Mouse (Mus musculus) hindbrain, embryonic 10.5 days (tissue): Measurements from ENCODE around the gene Tbc1d30. TPM values are rescaled to one million over a fixed set of nuclear protein-coding genes. Genes with fewer than 3 reads are reported as not detected.
A peak's percentile ranks its signal among the peaks of the same experiment; 100 is the strongest.

ENCODE experiments used
- DNase-seq: peaks from one replicate; pipeline ENCODE4 v3.0.0-alpha.2; 2017; ENCODE audit warnings: low spot score
- H3K27ac ChIP-seq: fragments of 300-500 bp; sonication (generic); 2 replicates; pipeline ENCODE4 v1.5.1; 2016; ENCODE audit warnings: mild to moderate bottlenecking, moderate library complexity
- H3K27me3 ChIP-seq: fragments of 300-500 bp; sonication (generic); 2 replicates; pipeline ENCODE4 v1.6.1; 2016; ENCODE audit warnings: mild to moderate bottlenecking; ENCODE audit not compliant: poor library complexity, insufficient read depth, severe bottlenecking
- H3K36me3 ChIP-seq: fragments of 300-500 bp; sonication (generic); 2 replicates; pipeline ENCODE4 v1.6.1; 2016; ENCODE audit warnings: mild to moderate bottlenecking, moderate library complexity
- H3K4me1 ChIP-seq: fragments of 300-500 bp; sonication (generic); replicated peaks from 2 replicates; pipeline ENCODE4 v1.6.1; 2016; ENCODE audit warnings: mild to moderate bottlenecking
- H3K4me3 ChIP-seq: fragments of 300-500 bp; sonication (generic); 2 replicates; pipeline ENCODE4 v1.5.1; 2016; ENCODE audit warnings: mild to moderate bottlenecking, moderate library complexity
- H3K9me3 ChIP-seq: fragments of 300-500 bp; sonication (generic); 2 replicates; pipeline ENCODE4 v1.6.1; 2016; ENCODE audit warnings: mild to moderate bottlenecking, moderate library complexity
- WGBS: fragments of 180-500 bp; shearing (Covaris S2); methylation state at CpG from one replicate; pipeline ENCODE4 v1.1.7; 2016; 5-methylcytosine and 5-hydroxymethylcytosine counted together
- polyA plus RNA-seq: library from polyadenylated mRNA; unstranded; fragments of >200 nt; fragmentation: Nextera tagmentation; extraction: Ambion mirVana; gene quantifications from 2 replicates; pipeline ENCODE4 v1.2.1, GENCODE M21; 2016

Tbc1d30 gene
- 3.1 and 4.1 TPM in 2 replicates for polyA plus RNA-seq

GRCm38 (mm10) chr10:121351066-121351581 is at the start of gene Tbc1d30:
Gene Tbc1d30 (minus strand): TSS chr10:121351278.
- Histone ChIP-seq H3K9me3 (peaks cover 10% of the 10 kb centered on the region; the same call in 1 of the 2 replicates), H3K27ac (peak within 1 kb of the TSS; percentile 75), H3K4me3 (peak within 1 kb of the TSS; percentile 64), H3K36me3 (no peaks in the 10 kb centered on the region), H3K27me3 (peaks cover 53% of the 10 kb centered on the region), H3K4me1 (peaks cover 20% of the 10 kb centered on the region)
- under 1% methylated on average over 61 of the region's 61 CpGs for WGBS
- peak; percentile 61 for DNase-seq

GRCm38 (mm10) chr10:121398599-121398998 is 47.5 kb upstream of the Tbc1d30 start:
- Histone ChIP-seq H3K9me3 (no peaks in the 10 kb centered on the region), H3K4me3 (no peak overlapping the region), H3K27ac (no peak overlapping the region), H3K27me3 (no peaks in the 10 kb centered on the region), H3K36me3 (peaks cover 38% of the 10 kb centered on the region), H3K4me1 (no peaks in the 10 kb centered on the region; the same call in 1 of the 2 replicates)
- DNase-seq = no peak
- 92% methylated on average over 7 of the region's 7 CpGs for WGBS

- H3K9me3 ChIP-seq = no peaks in the 10 kb centered on the region
- WGBS = 87% methylated on average over 20 of the region's 20 CpGs
- no peaks in the 10 kb centered on the region for H3K27me3 ChIP-seq
- no peak overlapping the region for H3K27ac ChIP-seq
- H3K36me3 ChIP-seq = peaks cover 68% of the 10 kb centered on the region
- no peaks in the 10 kb centered on the region for H3K4me1 ChIP-seq
- no peak overlapping the region for H3K4me3 ChIP-seq
- no peak for DNase-seq
Measured at GRCm38 (mm10) chr10:121395542-121396176, 44.6 kb upstream of the Tbc1d30 start.

- Histone ChIP-seq H3K27me3 (no peaks in the 10 kb centered on the region), H3K4me1 (0 out of 2 replicates have a peak, but pooled peaks cover 5% of the 10 kb centered on the region), H3K27ac (no peak overlapping the region), H3K4me3 (no peak overlapping the region), H3K9me3 (no peaks in the 10 kb centered on the region), H3K36me3 (peaks cover 76% of the 10 kb centered on the region)
- 92% methylated on average over 18 of the region's 18 CpGs for WGBS
- DNase-seq = no peak
Measured at GRCm38 (mm10) chr10:121394789-121395325, 43.8 kb upstream of the Tbc1d30 start.

GRCm38 (mm10) chr10:121394270-121394669 is 43.2 kb upstream of the Tbc1d30 start:
- Histone ChIP-seq H3K9me3 (no peaks in the 10 kb centered on the region), H3K27me3 (no peaks in the 10 kb centered on the region), H3K36me3 (peaks cover 82% of the 10 kb centered on the region), H3K4me3 (no peak overlapping the region), H3K27ac (no peak overlapping the region), H3K4me1 (0 out of 2 replicates have a peak, but pooled peaks cover 5% of the 10 kb centered on the region)
- no peak for DNase-seq
- WGBS = 94% methylated on average over 6 of the region's 6 CpGs

GRCm38 (mm10) chr10:121391901-121392300 is 40.8 kb upstream of the Tbc1d30 start:
- Histone ChIP-seq H3K36me3 (peaks cover 98% of the 10 kb centered on the region), H3K27me3 (no peaks in the 10 kb centered on the region), H3K27ac (no peak overlapping the region), H3K4me1 (peaks cover 6% of the 10 kb centered on the region; the same call in 1 of the 2 replicates), H3K9me3 (no peaks in the 10 kb centered on the region), H3K4me3 (no peak overlapping the region)
- WGBS = 95% methylated on average over 8 of the region's 8 CpGs
- DNase-seq = no peak

- WGBS = 79% methylated on average over 10 of the region's 10 CpGs
- no peak for DNase-seq
- H3K27me3 ChIP-seq = no peaks in the 10 kb centered on the region
- no peaks in the 10 kb centered on the region for H3K9me3 ChIP-seq
- no peak overlapping the region for H3K4me3 ChIP-seq
- H3K27ac ChIP-seq = no peak overlapping the region
- peaks cover 12% of the 10 kb centered on the region; the same call in 1 of the 2 replicates for H3K4me1 ChIP-seq
- H3K36me3 ChIP-seq = peaks cover 97% of the 10 kb centered on the region
Measured at GRCm38 (mm10) chr10:121390602-121391001, 39.5 kb upstream of the Tbc1d30 start.

- DNase-seq = peak; percentile 42
- 64% methylated on average over 9 of the region's 9 CpGs for WGBS
- Histone ChIP-seq H3K4me1 (peaks cover 12% of the 10 kb centered on the region; the same call in 1 of the 2 replicates), H3K27ac (no peak overlapping the region), H3K27me3 (no peaks in the 10 kb centered on the region), H3K36me3 (peaks cover 97% of the 10 kb centered on the region), H3K9me3 (no peaks in the 10 kb centered on the region), H3K4me3 (no peak overlapping the region)
Measured at GRCm38 (mm10) chr10:121386347-121386746, 35.3 kb upstream of the Tbc1d30 start.

GRCm38 (mm10) chr10:121385695-121386094 is 34.6 kb upstream of the Tbc1d30 start:
- no peak overlapping the region for H3K4me3 ChIP-seq
- H3K36me3 ChIP-seq = peaks cover 97% of the 10 kb centered on the region
- peak overlapping the region; percentile 66; the same call in 1 of the 2 replicates for H3K27ac ChIP-seq
- peaks cover 12% of the 10 kb centered on the region; the same call in 1 of the 2 replicates for H3K4me1 ChIP-seq
- no peaks in the 10 kb centered on the region for H3K9me3 ChIP-seq
- DNase-seq = no peak
- no peaks in the 10 kb centered on the region for H3K27me3 ChIP-seq
- 97% methylated on average over 6 of the region's 6 CpGs for WGBS

GRCm38 (mm10) chr10:121384710-121385109 is 33.6 kb upstream of the Tbc1d30 start:
- H3K27ac ChIP-seq = no peak overlapping the region
- no peaks in the 10 kb centered on the region for H3K27me3 ChIP-seq
- DNase-seq = no peak
- peaks cover 8% of the 10 kb centered on the region; the same call in 1 of the 2 replicates for H3K4me1 ChIP-seq
- peaks cover 97% of the 10 kb centered on the region for H3K36me3 ChIP-seq
- WGBS = 93% methylated on average over 13 of the region's 13 CpGs
- no peak overlapping the region for H3K4me3 ChIP-seq
- H3K9me3 ChIP-seq = no peaks in the 10 kb centered on the region

GRCm38 (mm10) chr10:121381280-121381679 is 30.2 kb upstream of the Tbc1d30 start:
- WGBS = 94% methylated on average over 18 of the region's 18 CpGs
- Histone ChIP-seq H3K36me3 (peaks cover 100% of the 10 kb centered on the region), H3K27me3 (no peaks in the 10 kb centered on the region), H3K4me3 (no peak overlapping the region), H3K9me3 (no peaks in the 10 kb centered on the region), H3K4me1 (0 out of 2 replicates have a peak, but pooled peaks cover 3% of the 10 kb centered on the region), H3K27ac (no peak overlapping the region)
- no peak for DNase-seq

GRCm38 (mm10) chr10:121379387-121379786 is 28.3 kb upstream of the Tbc1d30 start:
- WGBS = 95% methylated on average over 3 of the region's 3 CpGs
- Histone ChIP-seq H3K27ac (no peak overlapping the region), H3K4me3 (no peak overlapping the region), H3K36me3 (peaks cover 99% of the 10 kb centered on the region), H3K4me1 (0 out of 2 replicates have a peak, but pooled peaks cover 4% of the 10 kb centered on the region), H3K9me3 (no peaks in the 10 kb centered on the region), H3K27me3 (no peaks in the 10 kb centered on the region)
- no peak for DNase-seq
